Mouse (Mus musculus) lung, postnatal 0 days (tissue): Measurements from ENCODE around the gene Flrt1.

ENCODE experiments used
- CTCF ChIP-seq: IDR thresholded peaks from 2 replicates; pipeline ENCODE4 v1.5.1; 2016; ENCODE audit warnings: antibody characterized with exemption, mild to moderate bottlenecking
- EP300 ChIP-seq: IDR thresholded peaks from 2 replicates; pipeline ENCODE4 v1.6.1; 2016; ENCODE audit warnings: antibody characterized with exemption, mild to moderate bottlenecking, control low read depth

- no peak for TF ChIP-seq EP300
- TF ChIP-seq CTCF = peak; percentile 33
Observed at GRCm38 (mm10) chr19:7068661-7069531, 36.6 kb downstream of the Flrt1 start.
